Mouse (Mus musculus) lung, adult 2 months (tissue): ENCODE measurements around the gene Snapin. TPM values are rescaled to one million over a fixed set of nuclear protein-coding genes. Genes with fewer than 3 reads are reported as not detected.
A peak's percentile ranks its signal among the peaks of the same experiment; 100 is the strongest.

Experiments
- DNase-seq: peaks from one replicate; pipeline ENCODE4 v3.0.0; 2022
- H3K4me1 ChIP-seq: fragments of 200-500 bp; 2 replicates; pipeline ENCODE4 v1.6.1; 2011; ENCODE audit warnings: low read length; ENCODE audit not compliant: control insufficient read depth, insufficient read depth
- H3K4me3 ChIP-seq: fragments of 200-500 bp; replicated peaks from 2 replicates; pipeline ENCODE3; 2011; ENCODE audit warnings: low read depth, mild to moderate bottlenecking, control low read depth, low read length; ENCODE audit errors: extremely low read depth
- CTCF ChIP-seq: fragments of 200-500 bp; IDR thresholded peaks from 2 replicates; pipeline ENCODE4 v1.5.1; 2011; ENCODE audit warnings: mild to moderate bottlenecking, low read length, control low read depth; ENCODE audit not compliant: insufficient read depth
- POLR2A ChIP-seq: fragments of 200-500 bp; IDR thresholded peaks from 2 replicates; pipeline ENCODE4 v1.6.1; 2011; ENCODE audit warnings: low read depth, mild to moderate bottlenecking, control low read depth, low read length, borderline replicate concordance; ENCODE audit errors: extremely low read depth
- WGBS: fragments of 180-500 bp; shearing (Covaris S2); methylation state at CpG from one replicate; pipeline ENCODE4 v1.1.7; 2018; 5-methylcytosine and 5-hydroxymethylcytosine counted together
- polyA plus RNA-seq: library from polyadenylated mRNA; depleted of rRNA; stranded (reverse); fragments of >200 nt; gene quantifications from 2 replicates; pipeline ENCODE4 v1.2.3, GENCODE M21; 2012

Snapin gene
- polyA plus RNA-seq, 1 experiment = 47.3 TPM

GRCm38 (mm10) chr3:90475831-90476611, 14.8 kb downstream of the Snapin start, which contains the start of gene Ilf2:
Gene Ilf2 (plus strand): TSS chr3:90476126.
- H3K4me3 ChIP-seq = peak within 1 kb of the TSS; percentile 80
- TF ChIP-seq CTCF (peak; percentile 23; the same call in 1 of the 2 replicates), POLR2A (peak; percentile 81; the same call in 1 of the 2 replicates)
- H3K4me1 ChIP-seq = peaks cover 5% of the 10 kb centered on the region
- WGBS = under 1% methylated on average over 45 of the region's 45 CpGs
- peak; percentile 90 for DNase-seq

- Histone ChIP-seq H3K4me1 (peaks cover 5% of the 10 kb centered on the region), H3K4me3 (peak overlapping the region; percentile 31)
- no peak for TF ChIP-seq POLR2A
- no peak for TF ChIP-seq CTCF
- no peak for DNase-seq
- WGBS = 33% methylated on average over 16 of the region's 16 CpGs
Observed at GRCm38 (mm10) chr3:90475151-90475830, 15.5 kb downstream of the Snapin start.

- TF ChIP-seq POLR2A (no peak), CTCF (no peak)
- Histone ChIP-seq H3K4me1 (peaks cover 5% of the 10 kb centered on the region), H3K4me3 (no peak overlapping the region)
- WGBS = 5% methylated on average over 3 of the region's 3 CpGs
- no peak for DNase-seq
Observed at GRCm38 (mm10) chr3:90472213-90472612, 18.6 kb downstream of the Snapin start.

- Histone ChIP-seq H3K4me1 (no peaks in the 10 kb centered on the region; the same call in 1 of the 2 replicates), H3K4me3 (no peak overlapping the region)
- DNase-seq = no peak
- 94% methylated on average over 10 of the region's 10 CpGs for WGBS
- TF ChIP-seq POLR2A = no peak
- TF ChIP-seq CTCF = no peak
Observed at GRCm38 (mm10) chr3:90467618-90468300, 23.1 kb downstream of the Snapin start.

- DNase-seq = peak; percentile 58
- peak overlapping the region; percentile 77 for H3K4me3 ChIP-seq
- no peaks in the 10 kb centered on the region for H3K4me1 ChIP-seq
- WGBS = 1% methylated on average over 15 of the region's 15 CpGs
- TF ChIP-seq POLR2A (no peak), CTCF (peak; percentile 79)
Observed at GRCm38 (mm10) chr3:90466311-90466766, 24.5 kb downstream of the Snapin start.

GRCm38 (mm10) chr3:90465686-90466310, 25.0 kb downstream of the Snapin start, which contains the start of gene Npr1:
Gene Npr1 (minus strand): TSS chr3:90465866.
- DNase-seq = peak; percentile 67
- peak within 1 kb of the TSS; percentile 96 for H3K4me3 ChIP-seq
- under 1% methylated on average over 32 of the region's 49 CpGs for WGBS
- no peak for TF ChIP-seq CTCF
- TF ChIP-seq POLR2A = peak; percentile 82; the same call in 1 of the 2 replicates
- no peaks in the 10 kb centered on the region for H3K4me1 ChIP-seq

GRCm38 (mm10) chr3:90465081-90465685, 25.6 kb downstream of the Snapin start:
- H3K4me1 ChIP-seq = no peaks in the 10 kb centered on the region; the same call in 1 of the 2 replicates
- TF ChIP-seq CTCF (no peak), POLR2A (no peak)
- peak; percentile 72 for DNase-seq
- 1% methylated on average over 75 of the region's 75 CpGs for WGBS
- peak overlapping the region; percentile 96 for H3K4me3 ChIP-seq

- H3K4me3 ChIP-seq = peak overlapping the region; percentile 96
- no peaks in the 10 kb centered on the region; the same call in 1 of the 2 replicates for H3K4me1 ChIP-seq
- 10% methylated on average over 37 of the region's 37 CpGs for WGBS
- DNase-seq = peak; percentile 75
- no peak for TF ChIP-seq CTCF
- peak; percentile 68; the same call in 1 of the 2 replicates for TF ChIP-seq POLR2A
Observed at GRCm38 (mm10) chr3:90464552-90465080, 26.2 kb downstream of the Snapin start.
